ENCODE assay signal across 17 mouse cellular contexts in genomic region chr17:10416995-10417394, GRCm38 (mm10).
A peak's percentile ranks its signal among the peaks of the same experiment; 100 is the strongest.
DNase-seq lines count a peak whose midpoint lies in the region; ATAC-seq lines count a peak whose summit lies in the region.
"Had no signal": no experiment of that assay in that cellular context is flagged by ENCODE, and none has a peak within 500 bp of the region (broad histone marks: within the 10 kb centered on the region; RNA-seq: fewer than 3 reads in every experiment).

No protein-coding gene starts in this region.

- H3K27me3 ChIP-seq in kidney, embryonic 16.5 days (ENCODE audit: insufficient read depth, low read length), result no peaks in the 10 kb centered on the region
- H3K27me3 ChIP-seq in heart, embryonic 14.5 days (ENCODE audit: control insufficient read depth, insufficient read depth, low read length), result no peaks in the 10 kb centered on the region
- no peaks in the 10 kb centered on the region for H3K27me3 ChIP-seq in midbrain, embryonic 16.5 days (ENCODE audit: control insufficient read depth, insufficient read depth, low read depth, low read length)
- H3K27me3 ChIP-seq in midbrain, embryonic 14.5 days (ENCODE audit: control insufficient read depth, insufficient read depth, low read length), result no peaks in the 10 kb centered on the region
- H3K27me3 ChIP-seq: midbrain, embryonic 12.5 days; stomach, embryonic 15.5 days had no signal

- H3K9me3 ChIP-seq in kidney, embryonic 16.5 days (ENCODE audit: low read length), result no peaks in the 10 kb centered on the region
- no peaks in the 10 kb centered on the region for H3K9me3 ChIP-seq in heart, embryonic 14.5 days (ENCODE audit: control insufficient read depth, low read length)
- H3K9me3 ChIP-seq in midbrain, embryonic 16.5 days (replicated peaks; ENCODE audit: control insufficient read depth, low read length, poor library complexity, severe bottlenecking), result no peaks in the 10 kb centered on the region
- no peaks in the 10 kb centered on the region for H3K9me3 ChIP-seq in midbrain, embryonic 14.5 days (ENCODE audit: control insufficient read depth, low read length)
- H3K9me3 ChIP-seq: embryonic facial prominence, embryonic 13.5 days; forebrain, embryonic 10.5 days; hindbrain, embryonic 10.5 days; midbrain, embryonic 12.5 days; stomach, embryonic 15.5 days had no signal

- DNase-seq in kidney, adult 9 months, result no peak
- peak; percentile 37 for DNase-seq in lung, postnatal 36 days
- DNase-seq in lung, postnatal 25 days (ENCODE audit: low spot score), result no peak
- no peak for DNase-seq in midbrain, embryonic 14.5 days
- DNase-seq: adrenal gland, postnatal 14 days; cerebellum, adult 2 months; right cerebral cortex, adult 18-20 months; spleen, adult 18-20 months had no signal

- H3K4me2 ChIP-seq in kidney, embryonic 16.5 days (replicated peaks; ENCODE audit: low read depth, low read length), result no peak overlapping the region
- no peak overlapping the region for H3K4me2 ChIP-seq in heart, embryonic 14.5 days (ENCODE audit: low read length)
- H3K4me2 ChIP-seq in midbrain, embryonic 16.5 days (ENCODE audit: low read length), result no peak overlapping the region
- no peak overlapping the region for H3K4me2 ChIP-seq in midbrain, embryonic 14.5 days (ENCODE audit: low read length)
- H3K4me2 ChIP-seq: embryonic facial prominence, embryonic 13.5 days; midbrain, embryonic 12.5 days; stomach, embryonic 15.5 days had no signal

- no peak overlapping the region for H3K9ac ChIP-seq in kidney, embryonic 16.5 days (replicated peaks; ENCODE audit: low read length)
- H3K9ac ChIP-seq in heart, embryonic 14.5 days (ENCODE audit: low read length), result no peak overlapping the region
- no peak overlapping the region for H3K9ac ChIP-seq in midbrain, embryonic 16.5 days (ENCODE audit: low read depth, low read length)
- H3K9ac ChIP-seq in midbrain, embryonic 14.5 days (replicated peaks; ENCODE audit: low read length), result no peak overlapping the region
- H3K9ac ChIP-seq: embryonic facial prominence, embryonic 13.5 days; midbrain, embryonic 12.5 days; stomach, embryonic 15.5 days had no signal

- no peaks in the 10 kb centered on the region for H3K36me3 ChIP-seq in kidney, embryonic 16.5 days (ENCODE audit: insufficient read depth, low read length)
- H3K36me3 ChIP-seq in heart, embryonic 14.5 days (ENCODE audit: control insufficient read depth, insufficient read depth, low read length), result no peaks in the 10 kb centered on the region
- no peaks in the 10 kb centered on the region for H3K36me3 ChIP-seq in midbrain, embryonic 16.5 days (ENCODE audit: control insufficient read depth, insufficient read depth, low read length)
- no peaks in the 10 kb centered on the region for H3K36me3 ChIP-seq in midbrain, embryonic 14.5 days (ENCODE audit: control insufficient read depth, insufficient read depth, low read length)
- H3K36me3 ChIP-seq: embryonic facial prominence, embryonic 13.5 days; forebrain, embryonic 10.5 days; hindbrain, embryonic 10.5 days; midbrain, embryonic 12.5 days; stomach, embryonic 15.5 days had no signal

- peak; percentile 75; the same call in 1 of the 2 replicates for ATAC-seq in kidney, embryonic 16.5 days (ENCODE audit: low FRiP score, low TSS enrichment)
- peak; percentile 52; the same call in 1 of the 2 replicates for ATAC-seq in heart, embryonic 14.5 days (ENCODE audit: insufficient number of reproducible peaks, insufficient read depth, low FRiP score, low read depth)
- ATAC-seq in midbrain, embryonic 16.5 days, result no peak
- ATAC-seq in midbrain, embryonic 14.5 days (ENCODE audit: low FRiP score, low TSS enrichment), result no peak
- ATAC-seq: inflammation-experienced regulatory T-cells, adult 6 months had no signal

- no peak overlapping the region for H3K27ac ChIP-seq in kidney, embryonic 16.5 days (ENCODE audit: low read length)
- peak overlapping the region; percentile 74 to 91 for H3K27ac ChIP-seq in heart, embryonic 14.5 days (replicated peaks in 1 of 2; ENCODE audit: control insufficient read depth in 1 of 2, insufficient read depth in 1 of 2, low read depth in 2 of 2, low read length in 2 of 2)
- H3K27ac ChIP-seq in midbrain, embryonic 16.5 days (ENCODE audit: low read length), result no peak overlapping the region
- H3K27ac ChIP-seq in midbrain, embryonic 14.5 days (replicated peaks; ENCODE audit: low read depth, low read length), result no peak overlapping the region
- H3K27ac ChIP-seq: embryonic facial prominence, embryonic 13.5 days; forebrain, embryonic 10.5 days; hindbrain, embryonic 10.5 days; midbrain, embryonic 12.5 days; stomach, embryonic 15.5 days had no signal

- 22% methylated on average over 4 of the region's 4 CpGs for WGBS in kidney, embryonic 16.5 days
- 21% methylated on average over 4 of the region's 4 CpGs for WGBS in heart, embryonic 14.5 days
- 79% methylated on average over 4 of the region's 4 CpGs for WGBS in midbrain, embryonic 16.5 days
- 85% methylated on average over 4 of the region's 4 CpGs for WGBS in midbrain, embryonic 14.5 days

- H3K4me3 ChIP-seq in kidney, embryonic 16.5 days (ENCODE audit: low read length), result no peak overlapping the region
- H3K4me3 ChIP-seq in heart, embryonic 14.5 days (ENCODE audit: control insufficient read depth in 1 of 2, insufficient read depth in 1 of 2, low read depth in 1 of 2, low read length in 2 of 2), result no peak overlapping the region
- no peak overlapping the region for H3K4me3 ChIP-seq in midbrain, embryonic 16.5 days (ENCODE audit: low read depth, low read length)
- H3K4me3 ChIP-seq in midbrain, embryonic 14.5 days (replicated peaks; ENCODE audit: low read depth, low read length), result no peak overlapping the region
- H3K4me3 ChIP-seq: embryonic facial prominence, embryonic 13.5 days; forebrain, embryonic 10.5 days; hindbrain, embryonic 10.5 days; midbrain, embryonic 12.5 days; stomach, embryonic 15.5 days had no signal

- H3K4me1 ChIP-seq in kidney, embryonic 16.5 days (ENCODE audit: insufficient read depth, low read length), result no peaks in the 10 kb centered on the region
- peaks cover 34 to 46% of the 10 kb centered on the region in 2 experiments for H3K4me1 ChIP-seq in heart, embryonic 14.5 days (ENCODE audit: control insufficient read depth in 2 of 2, insufficient read depth in 2 of 2, low read length in 2 of 2)
- H3K4me1 ChIP-seq in midbrain, embryonic 16.5 days (ENCODE audit: control insufficient read depth, insufficient read depth, low read length), result no peaks in the 10 kb centered on the region
- H3K4me1 ChIP-seq in midbrain, embryonic 14.5 days (ENCODE audit: control insufficient read depth, insufficient read depth, low read length), result no peaks in the 10 kb centered on the region
- H3K4me1 ChIP-seq: embryonic facial prominence, embryonic 13.5 days; stomach, embryonic 15.5 days had no signal

Comparison
In these comparisons a context has a peak if more than half of its experiments do, and no peak if none do; other contexts are left out.
1. ATAC-seq: peak in kidney, embryonic 16.5 days (single experiment) and heart, embryonic 14.5 days (single experiment); none in midbrain, embryonic 16.5 days (single experiment) and midbrain, embryonic 14.5 days (single experiment).
2. H3K27ac ChIP-seq: peak in heart, embryonic 14.5 days (2 of 2); none in kidney, embryonic 16.5 days (single experiment), midbrain, embryonic 16.5 days (single experiment) and midbrain, embryonic 14.5 days (single experiment).